Mouse (Mus musculus) liver, embryonic 11.5 days (tissue): ENCODE data around the gene G6pc3. TPM values are rescaled to one million over a fixed set of nuclear protein-coding genes. Genes with fewer than 3 reads are reported as not detected.
A peak's percentile ranks its signal among the peaks of the same experiment; 100 is the strongest.

ENCODE experiments used
- ATAC-seq: fragments of 200-750 bp; cut with Nextera tagmentation; replicated peaks from 2 replicates; pipeline ENCODE4 v1.8.0; 2017; ENCODE audit warnings: moderate number of reproducible peaks, mild to moderate bottlenecking, moderate TSS enrichment, moderate library complexity; ENCODE audit not compliant: low FRiP score
- DNase-seq: peaks from one replicate; pipeline ENCODE4 v3.0.0-alpha.2; 2017; ENCODE audit warnings: low spot score
- H3K27ac ChIP-seq: fragments of 300-500 bp; sonication (generic); 2 replicates; pipeline ENCODE4 v1.5.1; 2014; ENCODE audit warnings: mild to moderate bottlenecking, low read depth, low read length, control low read depth
- H3K27me3 ChIP-seq: fragments of 300-500 bp; sonication (generic); replicated peaks from 2 replicates; pipeline ENCODE4 v1.6.1; 2014; ENCODE audit warnings: low read length, mixed read lengths; ENCODE audit not compliant: control insufficient read depth, insufficient read depth
- H3K36me3 ChIP-seq: fragments of 300-500 bp; sonication (generic); 2 replicates; pipeline ENCODE4 v1.6.1; 2014; ENCODE audit warnings: mild to moderate bottlenecking, low read length, moderate library complexity, mixed read lengths; ENCODE audit not compliant: control insufficient read depth, insufficient read depth
- H3K4me1 ChIP-seq: fragments of 300-500 bp; sonication (generic); replicated peaks from 2 replicates; pipeline ENCODE4 v1.6.1; 2014; ENCODE audit warnings: low read length, mixed read lengths; ENCODE audit not compliant: control insufficient read depth, insufficient read depth
- H3K4me2 ChIP-seq: fragments of 300-500 bp; sonication (generic); 2 replicates; pipeline ENCODE4 v1.6.1; 2014; ENCODE audit warnings: mild to moderate bottlenecking, control low read depth, moderate library complexity
- H3K4me3 ChIP-seq: fragments of 300-500 bp; sonication (generic); 2 replicates; pipeline ENCODE4 v1.5.1; 2014; ENCODE audit warnings: low read depth, low read length, control low read depth
- H3K9ac ChIP-seq: fragments of 300-500 bp; sonication (generic); 2 replicates; pipeline ENCODE4 v1.6.1; 2014; ENCODE audit warnings: low read depth, low read length, control low read depth
- H3K9me3 ChIP-seq: fragments of 300-500 bp; sonication (generic); 2 replicates; pipeline ENCODE4 v1.6.1; 2016; ENCODE audit warnings: low read length, inconsistent platforms, mixed read lengths; ENCODE audit not compliant: control insufficient read depth
- WGBS: fragments of 180-500 bp; shearing (Covaris S2); extraction: QIAGEN DNeasy Blood & Tissue Kit; methylation state at CpG from one replicate; pipeline ENCODE4 v1.1.7; 2014; 5-methylcytosine and 5-hydroxymethylcytosine counted together
- polyA plus RNA-seq: library from polyadenylated mRNA; unstranded; fragments of >200 nt; fragmentation: Nextera tagmentation; extraction: Ambion mirVana; gene quantifications from 2 replicates; pipeline ENCODE4 v1.2.1, GENCODE M21; 2014

The G6pc3 gene
- polyA plus RNA-seq, 1 experiment from 2014 or later: 38.8 TPM

GRCm38 (mm10) chr11:102198245-102198644 is 8.8 kb downstream of the G6pc3 start:
- Histone ChIP-seq H3K9ac (no peak overlapping the region), H3K4me3 (no peak overlapping the region), H3K27ac (no peak overlapping the region), H3K36me3 (peaks cover 24% of the 10 kb centered on the region), H3K27me3 (no peaks in the 10 kb centered on the region), H3K9me3 (no peaks in the 10 kb centered on the region), H3K4me2 (no peak overlapping the region), H3K4me1 (peaks cover 6% of the 10 kb centered on the region)
- WGBS: 58% methylated on average over 6 of the region's 6 CpGs
- DNase-seq: no peak
- ATAC-seq: no peak

GRCm38 (mm10) chr11:102199856-102200255 is 10.4 kb downstream of the G6pc3 start:
- Histone ChIP-seq H3K4me1 (peaks cover 6% of the 10 kb centered on the region), H3K27me3 (no peaks in the 10 kb centered on the region), H3K4me2 (no peak overlapping the region), H3K9me3 (no peaks in the 10 kb centered on the region), H3K4me3 (no peak overlapping the region), H3K27ac (no peak overlapping the region), H3K36me3 (peaks cover 32% of the 10 kb centered on the region), H3K9ac (no peak overlapping the region)
- WGBS: 68% methylated on average over 9 of the region's 9 CpGs
- no peak for ATAC-seq
- no peak for DNase-seq

DNA sequence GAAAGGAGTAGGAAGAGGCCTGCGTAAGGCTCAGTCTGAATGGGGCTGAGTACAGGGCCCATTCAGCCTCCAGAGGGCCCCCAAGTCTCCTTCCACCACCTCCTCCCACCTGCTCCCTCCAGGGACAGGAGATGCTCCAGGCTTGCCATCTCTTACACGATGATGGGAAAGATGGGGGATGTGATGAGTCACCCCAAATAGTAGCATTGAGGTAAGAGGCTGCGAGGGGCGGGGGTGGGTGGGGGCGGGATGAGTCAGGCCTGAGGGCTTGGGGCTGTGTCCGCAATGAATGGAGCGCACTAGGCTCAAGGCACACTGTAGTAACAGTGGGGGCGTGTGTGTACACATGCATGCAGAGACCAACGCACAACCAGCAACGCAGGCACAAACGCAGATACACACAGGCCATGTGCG is 12.0 kb downstream of the G6pc3 start:
- H3K27me3 ChIP-seq: no peaks in the 10 kb centered on the region
- 82% methylated on average over 12 of the region's 12 CpGs for WGBS
- peaks cover 36% of the 10 kb centered on the region for H3K36me3 ChIP-seq
- H3K9ac ChIP-seq: no peak overlapping the region
- no peaks in the 10 kb centered on the region; the same call in 1 of the 2 replicates for H3K4me1 ChIP-seq
- ATAC-seq (no peak), DNase-seq (no peak)
- H3K4me3 ChIP-seq: no peak overlapping the region
- H3K4me2 ChIP-seq: no peak overlapping the region
- H3K9me3 ChIP-seq: no peaks in the 10 kb centered on the region
- H3K27ac ChIP-seq: no peak overlapping the region

DNA sequence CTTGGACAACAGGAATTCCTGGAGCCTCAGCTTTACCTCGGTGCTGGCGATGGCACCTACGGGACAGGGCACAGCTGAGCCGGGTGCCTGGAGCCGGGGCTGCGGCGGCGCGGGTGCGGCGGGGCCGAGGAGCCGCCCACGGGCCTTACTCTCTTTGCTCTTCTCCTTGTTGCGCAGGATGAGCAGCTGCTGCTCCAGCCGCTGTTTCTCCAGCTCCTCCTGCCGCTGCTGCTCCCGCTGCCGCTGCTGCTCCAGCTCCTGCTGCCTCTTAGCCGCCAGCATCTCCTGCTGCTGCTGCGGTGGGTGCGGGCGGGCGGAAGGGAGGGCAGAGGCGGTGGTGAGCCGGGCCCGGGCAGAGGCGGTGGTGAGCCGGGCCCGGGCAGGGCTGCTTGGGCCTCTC is 17.1 kb downstream of the G6pc3 start:
- H3K4me3 ChIP-seq: no peak overlapping the region
- DNase-seq: no peak
- no peak for ATAC-seq
- H3K36me3 ChIP-seq: peaks cover 24% of the 10 kb centered on the region; the same call in 1 of the 2 replicates
- no peak overlapping the region for H3K4me2 ChIP-seq
- whole genome bisulfite sequencing: 78% methylated on average over 30 of the region's 30 CpGs
- H3K4me1 ChIP-seq: peaks cover 34% of the 10 kb centered on the region
- no peak overlapping the region for H3K27ac ChIP-seq
- no peak overlapping the region for H3K9ac ChIP-seq
- H3K27me3 ChIP-seq: no peaks in the 10 kb centered on the region
- H3K9me3 ChIP-seq: no peaks in the 10 kb centered on the region

DNA sequence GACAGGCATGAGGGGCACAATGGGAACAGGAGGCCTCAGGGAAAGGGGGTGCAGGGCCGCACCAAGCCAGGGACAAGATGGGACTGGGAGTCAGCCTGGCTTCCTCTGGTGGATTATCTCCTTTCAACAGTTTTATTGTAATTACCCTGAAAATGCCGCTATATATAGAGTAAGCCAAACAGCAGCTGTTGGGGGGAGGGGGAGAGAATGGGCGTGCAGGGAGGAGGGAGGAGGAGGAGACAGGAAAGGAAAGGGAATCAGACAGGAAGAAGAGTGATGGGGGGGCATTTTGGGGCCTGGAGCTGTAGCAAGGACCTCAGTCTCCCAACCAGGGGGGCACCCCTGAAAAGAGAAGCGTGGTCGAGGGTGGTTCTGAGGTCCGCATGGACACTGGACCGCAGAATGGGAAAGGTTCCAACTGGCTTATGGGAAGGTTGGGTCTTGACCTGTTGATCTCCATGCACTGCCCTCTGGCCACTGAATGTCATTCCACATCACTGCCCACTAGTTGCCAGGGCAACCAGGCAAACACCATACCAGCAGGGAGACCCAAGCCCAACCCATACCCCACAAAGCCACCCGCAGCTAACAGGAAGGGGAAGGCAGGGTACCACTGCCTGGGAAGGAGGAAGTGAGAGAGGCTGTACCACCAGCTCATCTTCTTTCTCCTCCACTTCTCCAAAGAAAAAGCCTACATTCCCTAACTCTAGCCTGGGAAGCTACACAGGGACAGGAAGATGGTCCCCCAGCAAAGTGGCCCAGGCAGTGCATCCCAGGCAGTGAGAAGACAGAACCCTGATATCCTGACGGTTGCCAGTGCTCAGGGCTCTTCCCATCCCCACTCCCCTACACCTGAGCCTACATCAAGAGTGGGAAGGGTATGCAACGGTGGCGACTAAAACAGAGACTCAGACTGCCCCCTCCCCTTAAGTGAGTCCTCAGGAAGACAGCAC is 18.7 kb downstream of the G6pc3 start:
- Histone ChIP-seq H3K4me3 (no peak overlapping the region), H3K27me3 (no peaks in the 10 kb centered on the region), H3K36me3 (peaks cover 19% of the 10 kb centered on the region; the same call in 1 of the 2 replicates), H3K9me3 (no peaks in the 10 kb centered on the region), H3K4me1 (peaks cover 35% of the 10 kb centered on the region), H3K4me2 (peak overlapping the region; percentile 19; the same call in 1 of the 2 replicates), H3K27ac (no peak overlapping the region), H3K9ac (no peak overlapping the region)
- DNase-seq (no peak), ATAC-seq (no peak)
- WGBS: 48% methylated on average over 11 of the region's 11 CpGs

GRCm38 (mm10) chr11:102208846-102209245 is 19.4 kb downstream of the G6pc3 start:
- H3K27ac ChIP-seq: no peak overlapping the region

GRCm38 (mm10) chr11:102209742-102210141 is 20.3 kb downstream of the G6pc3 start:
- Histone ChIP-seq H3K36me3 (peaks cover 11% of the 10 kb centered on the region; the same call in 1 of the 2 replicates), H3K4me1 (peaks cover 43% of the 10 kb centered on the region), H3K27me3 (no peaks in the 10 kb centered on the region), H3K27ac (no peak overlapping the region), H3K9me3 (no peaks in the 10 kb centered on the region), H3K4me3 (no peak overlapping the region), H3K4me2 (no peak overlapping the region), H3K9ac (no peak overlapping the region)
- ATAC-seq (no peak), DNase-seq (no peak)
- WGBS: 34% methylated on average over 2 of the region's 2 CpGs

More at GRCm38 (mm10) chr11:102208846-102209245, 19.4 kb downstream of the G6pc3 start:
- WGBS: 34% methylated on average over 4 of the region's 4 CpGs
- H3K9ac ChIP-seq: no peak overlapping the region
- DNase-seq: no peak
- H3K9me3 ChIP-seq: no peaks in the 10 kb centered on the region
- no peak for ATAC-seq
- H3K4me1 ChIP-seq: peaks cover 35% of the 10 kb centered on the region
- H3K27me3 ChIP-seq: no peaks in the 10 kb centered on the region
- H3K4me3 ChIP-seq: no peak overlapping the region
- peaks cover 14% of the 10 kb centered on the region; the same call in 1 of the 2 replicates for H3K36me3 ChIP-seq
- H3K4me2 ChIP-seq: no peak overlapping the region

GRCm38 (mm10) chr11:102210185-102210584 is 20.8 kb downstream of the G6pc3 start:
- DNase-seq (no peak), ATAC-seq (0 out of 2 replicates have a peak, but pooled peaks have one; percentile 7)
- Histone ChIP-seq H3K4me3 (no peak overlapping the region), H3K4me1 (peaks cover 47% of the 10 kb centered on the region), H3K27me3 (no peaks in the 10 kb centered on the region), H3K36me3 (peaks cover 11% of the 10 kb centered on the region; the same call in 1 of the 2 replicates), H3K4me2 (no peak overlapping the region), H3K27ac (no peak overlapping the region), H3K9me3 (no peaks in the 10 kb centered on the region), H3K9ac (peak overlapping the region; percentile 25; the same call in 1 of the 2 replicates)
- 47% methylated on average over 3 of the region's 3 CpGs for WGBS
